Mouse (Mus musculus) fibroblast of lung, adult 2 months (primary cell): ENCODE results near the gene Dqx1.

Source experiments
- DNase-seq: peaks from one replicate; pipeline ENCODE4 v3.0.0-alpha.2; 2011; ENCODE audit warnings: low read depth

Dqx1 gene

DNA sequence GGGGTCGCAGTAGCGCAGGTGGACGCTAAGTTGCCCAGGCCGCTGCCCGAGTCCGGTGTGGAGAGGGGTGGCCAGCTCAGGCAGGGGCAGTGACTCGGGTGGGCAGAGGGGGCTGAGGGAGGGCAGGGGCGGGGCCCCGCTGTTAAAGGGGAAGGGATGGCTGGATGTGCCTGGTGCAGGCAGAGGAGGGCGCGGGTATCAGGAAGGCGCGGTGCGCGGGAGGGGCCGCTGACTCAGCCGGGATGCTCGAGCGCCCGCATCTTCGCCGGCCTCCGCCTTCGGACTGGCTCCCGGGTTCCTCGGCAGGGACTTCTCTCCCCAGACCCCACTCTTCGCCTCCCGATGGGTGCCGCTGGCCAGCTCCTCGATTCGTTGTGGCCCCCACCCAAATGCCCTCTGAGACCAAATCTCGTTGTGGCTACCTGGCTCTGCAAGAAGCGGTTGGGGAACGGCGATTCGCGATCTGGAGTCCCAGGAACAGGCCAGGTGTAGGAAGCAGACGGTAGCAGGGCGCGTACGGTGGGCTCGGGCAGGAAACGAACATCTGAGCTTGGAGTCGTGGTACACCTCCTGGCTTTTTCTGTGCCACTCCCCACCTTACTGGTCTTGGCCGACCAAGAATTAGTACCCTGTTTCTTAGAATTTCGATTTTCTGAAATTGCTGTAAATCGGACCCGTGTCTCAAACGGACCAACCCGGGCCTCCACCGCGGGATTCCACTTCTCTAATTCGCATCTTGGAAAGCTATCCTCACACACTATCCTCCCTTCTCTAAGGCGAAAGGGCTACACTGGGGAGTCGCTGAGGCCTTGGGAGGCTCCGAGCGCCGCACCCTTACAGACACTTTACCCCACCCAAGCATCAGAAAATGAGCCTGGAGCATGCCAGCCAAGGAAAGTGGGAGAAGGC is 12.9 kb downstream of the Dqx1 start:
- DNase-seq, result no peak

DNA sequence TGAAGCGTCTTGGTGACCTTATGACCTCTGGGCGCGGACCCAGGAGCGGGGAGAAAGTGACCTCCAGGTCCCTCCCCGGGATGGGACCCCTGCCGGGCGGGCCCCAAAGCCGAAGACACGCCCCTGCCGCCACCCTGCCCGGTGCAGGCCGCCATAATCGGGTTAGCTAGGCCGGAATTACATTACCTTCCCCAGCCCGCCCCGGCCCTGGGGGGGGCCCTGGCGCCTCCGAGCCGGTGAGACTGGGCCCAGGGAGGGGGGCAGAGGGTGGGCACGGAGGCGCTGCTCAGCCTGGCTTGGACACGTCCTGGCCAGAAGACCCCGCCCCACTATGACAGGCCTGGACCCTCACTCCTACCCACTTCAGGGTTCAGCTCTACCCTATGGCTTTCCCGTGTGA is 13.6 kb downstream of the Dqx1 start:
- no peak for DNase-seq

DNA sequence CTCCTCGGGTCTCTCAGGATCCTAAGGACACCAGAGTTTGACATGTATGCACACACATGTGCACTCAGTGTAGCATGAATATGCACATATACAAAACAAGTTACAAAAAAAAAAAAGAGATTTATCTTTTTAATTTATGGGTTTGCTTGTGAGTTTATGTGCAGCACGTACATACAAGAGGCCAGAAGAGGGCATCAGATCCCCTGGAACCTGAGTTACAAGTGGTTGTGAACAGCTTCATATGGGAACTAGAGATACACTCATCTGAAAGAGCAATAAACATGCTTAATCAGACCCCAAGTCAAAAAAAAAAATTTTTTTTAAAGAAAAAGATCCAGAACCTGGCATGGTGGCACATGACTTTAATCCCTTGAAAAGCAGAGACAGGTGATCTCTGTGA is 17.3 kb downstream of the Dqx1 start:
- DNase-seq, result no peak

DNA sequence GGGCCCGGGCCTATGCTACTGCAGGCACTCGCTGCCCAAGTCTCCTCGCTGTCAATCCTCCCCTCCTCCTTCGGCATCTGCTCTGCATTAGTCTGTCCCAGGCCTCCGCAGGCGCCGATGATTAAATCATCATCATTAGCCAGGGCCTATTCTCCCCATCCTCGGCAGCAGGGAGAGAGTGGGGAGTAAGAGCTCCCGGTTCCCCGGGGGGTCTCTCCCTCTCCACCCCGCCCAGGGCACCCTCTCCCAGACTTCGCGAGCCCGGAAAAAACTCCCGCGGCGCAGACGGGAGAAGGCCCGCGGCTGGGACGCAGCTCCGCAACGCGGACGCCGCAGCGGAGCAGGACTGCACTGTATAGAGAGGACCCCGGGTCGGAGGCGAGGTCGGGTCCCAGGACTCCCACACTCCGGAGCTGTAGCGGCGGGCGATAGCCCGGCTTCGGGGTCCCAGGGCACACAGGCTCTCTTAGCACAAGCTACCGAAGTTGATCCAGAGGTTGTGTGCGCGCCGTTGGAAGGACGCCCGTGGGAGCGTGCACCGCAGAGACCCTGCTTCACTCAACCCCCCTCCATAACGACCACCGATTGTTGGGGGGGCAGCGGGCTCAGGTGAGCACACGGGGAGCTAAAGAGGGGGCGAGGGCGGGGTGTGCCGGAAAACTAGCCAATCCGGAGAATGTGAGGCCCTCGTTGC is 20.1 kb downstream of the Dqx1 start, which contains the start of gene Pcgf1:
Gene Pcgf1 (plus strand): TSS at position 240 of the 694 bp plus-strand sequence.
- peak; percentile 15 for DNase-seq

DNA sequence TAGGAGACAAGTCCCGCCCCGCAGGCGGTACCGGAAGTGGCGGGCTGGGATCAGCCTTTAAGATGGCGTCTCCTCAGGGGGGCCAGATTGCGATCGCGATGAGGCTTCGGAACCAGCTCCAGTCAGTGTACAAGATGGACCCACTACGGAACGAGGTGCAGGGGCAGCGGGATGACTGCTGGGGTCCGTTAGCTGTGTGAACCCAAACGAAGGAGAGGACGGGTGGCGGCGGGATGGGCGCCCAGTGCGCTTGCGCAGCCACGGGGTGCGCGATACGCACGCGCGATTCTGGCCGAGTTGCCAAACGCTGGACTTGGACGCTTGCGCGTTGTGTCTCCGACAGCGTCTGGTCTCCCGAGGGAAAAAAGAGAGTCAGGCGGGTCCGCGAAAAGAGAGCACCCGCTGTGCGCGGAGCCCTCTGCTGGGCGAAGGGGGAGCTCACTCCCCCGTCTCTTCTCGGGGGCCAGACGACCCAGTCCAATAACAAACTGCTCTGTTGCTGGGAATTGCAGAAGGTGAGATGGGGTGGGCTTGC is 20.7 kb downstream of the Dqx1 start:
- peak; percentile 89 for DNase-seq

DNA sequence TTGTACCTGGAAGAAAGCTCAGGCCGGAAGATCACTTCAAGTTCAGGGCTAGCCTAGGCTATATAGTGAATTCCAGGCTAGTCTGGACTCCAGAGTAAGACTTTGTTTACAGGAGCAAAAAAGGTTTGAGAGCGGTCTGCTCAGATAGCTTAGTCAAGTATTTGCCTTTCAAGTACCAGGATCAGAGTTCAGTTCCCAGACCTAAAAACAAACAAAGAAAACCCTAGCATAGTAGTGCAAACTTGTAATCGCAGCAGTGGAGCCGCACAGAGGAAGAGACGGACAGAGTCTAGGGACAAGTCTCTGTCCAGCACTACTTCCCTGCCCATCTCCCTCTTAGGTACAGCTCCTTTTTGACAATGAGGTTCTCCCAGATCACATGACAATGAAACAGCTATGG is 22.6 kb downstream of the Dqx1 start:
- DNase-seq, result no peak

DNA sequence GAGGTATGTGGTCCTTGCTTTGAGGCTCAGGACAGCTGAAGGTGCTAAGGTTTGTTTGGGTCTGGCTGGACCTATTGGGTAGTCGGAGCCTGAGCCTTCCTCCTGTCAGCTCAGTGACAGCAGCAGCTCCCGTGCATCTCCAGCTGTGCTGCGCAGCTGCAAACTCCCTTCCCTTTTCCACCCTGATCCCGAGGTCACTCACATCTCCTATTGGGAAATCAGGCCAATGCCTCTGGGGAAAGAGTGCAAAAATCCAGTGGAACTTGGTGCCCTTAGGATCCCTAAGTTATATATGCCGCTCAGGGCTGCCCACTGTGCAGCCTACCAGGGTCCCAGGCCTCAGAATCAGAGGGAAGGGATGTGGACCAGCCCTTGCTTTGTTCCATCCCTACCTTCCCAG is 25.9 kb downstream of the Dqx1 start:
- no peak for DNase-seq

DNA sequence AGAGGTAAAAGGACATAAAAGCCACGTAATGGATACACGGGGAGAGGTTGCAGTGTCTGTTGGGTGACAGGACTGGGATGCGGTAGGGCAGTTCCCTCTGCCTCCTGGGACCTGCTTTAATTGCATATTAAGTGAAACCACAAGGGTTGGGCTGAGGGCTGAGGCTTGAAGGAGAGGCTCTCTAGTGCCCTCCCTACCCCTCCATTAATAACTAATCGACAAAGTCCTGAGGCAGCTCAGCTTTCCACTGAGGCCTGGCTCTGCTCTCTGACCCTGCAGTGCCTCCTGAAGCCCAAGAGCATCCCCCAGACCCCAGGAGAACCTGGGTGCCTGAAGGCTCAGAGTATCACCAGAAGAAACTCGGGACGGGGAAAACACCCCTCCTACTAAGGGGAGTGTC is 26.8 kb downstream of the Dqx1 start:
- no peak for DNase-seq

DNA sequence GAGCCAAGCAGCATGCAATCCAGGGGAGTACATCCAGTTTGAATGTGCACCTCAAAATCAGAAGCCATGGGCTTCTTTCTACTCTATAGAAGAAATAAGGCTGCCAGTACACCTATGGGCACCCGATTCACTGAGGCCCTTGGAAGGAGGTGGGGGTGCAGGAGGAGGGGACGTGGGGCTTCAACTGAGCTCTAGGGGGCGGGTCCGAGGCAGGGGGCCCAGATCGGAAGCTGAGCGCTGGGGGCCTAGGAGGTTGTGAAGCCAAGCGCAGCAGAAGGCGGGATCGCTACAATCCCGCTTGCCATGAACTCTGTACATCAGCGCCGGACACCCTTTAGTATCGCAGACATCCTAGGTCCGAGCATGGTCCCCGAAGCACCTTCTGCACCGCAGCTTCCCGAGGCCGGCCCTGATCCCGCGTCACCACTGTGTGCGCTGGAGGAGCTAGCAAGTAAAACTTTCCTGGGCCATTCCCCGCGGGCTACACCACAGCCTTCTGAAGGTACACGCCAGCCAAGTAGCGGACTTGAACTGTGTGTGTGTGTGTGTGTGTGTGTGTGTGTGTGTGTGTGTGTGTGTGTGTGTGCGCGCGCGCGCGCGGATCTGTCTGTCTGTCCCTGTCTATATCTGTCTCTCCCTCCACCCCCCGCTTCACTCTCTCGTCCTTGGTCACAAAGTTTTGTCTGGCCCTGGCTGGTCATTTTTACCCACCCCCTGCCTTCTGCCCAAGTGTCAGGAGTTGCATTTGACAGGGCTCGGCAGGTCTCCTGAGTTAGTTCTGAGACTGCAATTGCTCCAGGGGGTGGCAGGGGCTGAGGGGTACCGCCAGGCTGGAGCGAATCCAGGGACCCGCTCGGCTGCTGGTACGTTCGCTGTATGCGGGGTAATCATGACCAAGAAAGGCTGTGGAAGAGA is 28.7 kb downstream of the Dqx1 start, which contains the start of gene Lbx2:
Gene Lbx2 (plus strand): TSS at position 247 of the 915 bp plus-strand sequence.
- no peak for DNase-seq

DNA sequence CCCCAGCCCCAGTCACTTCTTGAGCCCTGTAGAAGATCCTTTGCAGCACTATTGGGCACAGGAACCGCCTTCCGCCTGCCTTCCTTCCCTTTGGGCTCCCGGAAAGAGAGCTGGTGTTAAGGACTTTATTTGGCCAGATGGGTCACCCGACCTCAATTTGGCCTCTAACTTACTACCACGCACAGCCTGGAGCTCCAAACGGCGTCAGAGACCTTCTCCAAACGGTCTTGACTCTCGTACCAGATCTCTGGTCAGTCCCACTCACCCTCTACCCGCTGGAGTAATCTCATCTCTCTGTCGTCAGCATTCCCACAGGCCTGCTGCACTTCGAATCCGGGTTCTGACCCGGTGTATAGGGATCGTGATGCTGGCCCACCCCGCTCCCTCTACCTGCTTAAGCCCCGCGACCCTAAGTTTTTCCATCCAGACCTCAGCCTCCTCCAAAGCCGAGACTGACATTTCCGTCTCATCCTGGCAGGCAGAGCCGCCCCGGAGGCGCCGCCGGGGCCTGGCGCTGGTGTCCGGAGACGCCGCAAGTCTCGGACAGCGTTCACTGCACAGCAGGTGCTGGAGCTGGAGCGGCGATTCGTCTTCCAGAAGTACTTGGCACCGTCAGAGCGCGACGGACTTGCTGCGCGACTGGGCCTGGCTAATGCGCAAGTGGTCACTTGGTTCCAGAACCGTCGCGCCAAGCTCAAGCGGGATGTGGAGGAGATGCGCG is 29.7 kb downstream of the Dqx1 start:
- DNase-seq, result no peak

DNA sequence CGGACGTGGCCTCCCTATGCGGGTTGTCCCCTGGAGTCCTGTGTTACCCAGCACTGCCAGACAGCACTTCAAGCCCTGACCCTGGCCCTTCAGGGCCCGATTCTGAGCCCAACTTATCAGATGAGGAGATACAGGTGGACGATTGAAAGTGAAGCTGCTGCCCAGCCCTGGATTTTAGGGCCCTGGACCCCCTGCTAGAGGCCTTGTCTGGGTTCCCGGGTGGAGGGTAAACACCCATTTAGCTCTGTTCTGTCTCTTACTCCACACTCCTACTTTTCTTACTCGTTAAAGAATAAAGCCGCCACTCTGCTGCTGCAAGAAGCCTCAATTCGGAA is 30.2 kb downstream of the Dqx1 start:
- DNase-seq, result no peak

DNA sequence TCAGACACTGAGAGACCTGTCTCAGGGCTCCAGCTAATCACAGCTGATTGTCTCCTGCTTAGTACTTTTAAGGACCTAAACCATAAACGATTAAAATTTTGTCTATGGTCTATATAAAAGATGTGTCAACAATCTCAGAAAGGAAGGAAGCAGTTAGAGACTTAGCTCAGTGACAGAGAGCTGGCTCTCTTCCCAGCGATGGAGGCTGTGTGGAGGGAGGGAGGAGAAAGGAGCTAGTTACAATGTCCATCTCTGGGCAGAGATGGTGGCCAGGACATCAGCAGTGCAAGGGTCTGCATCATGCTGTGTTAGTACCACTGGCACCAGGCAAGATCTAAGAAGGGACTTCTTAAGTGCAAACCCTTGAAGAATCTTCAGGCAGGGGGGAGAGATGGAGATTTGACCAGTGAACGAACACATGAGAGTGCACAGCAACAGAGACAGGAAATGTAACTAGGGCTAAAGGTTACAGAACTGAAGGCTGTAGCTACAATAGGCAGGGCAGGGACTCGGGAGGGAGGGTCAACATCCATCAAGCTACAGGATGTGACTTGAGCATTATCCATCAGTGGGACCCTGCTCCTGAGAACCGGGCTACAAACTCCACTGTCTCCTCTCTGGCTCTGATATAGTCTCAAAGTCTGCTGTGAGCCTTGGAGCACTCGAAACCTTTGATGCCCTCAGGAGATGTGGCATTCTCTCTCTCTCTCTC is 34.9 kb downstream of the Dqx1 start:
- DNase-seq, result no peak

DNA sequence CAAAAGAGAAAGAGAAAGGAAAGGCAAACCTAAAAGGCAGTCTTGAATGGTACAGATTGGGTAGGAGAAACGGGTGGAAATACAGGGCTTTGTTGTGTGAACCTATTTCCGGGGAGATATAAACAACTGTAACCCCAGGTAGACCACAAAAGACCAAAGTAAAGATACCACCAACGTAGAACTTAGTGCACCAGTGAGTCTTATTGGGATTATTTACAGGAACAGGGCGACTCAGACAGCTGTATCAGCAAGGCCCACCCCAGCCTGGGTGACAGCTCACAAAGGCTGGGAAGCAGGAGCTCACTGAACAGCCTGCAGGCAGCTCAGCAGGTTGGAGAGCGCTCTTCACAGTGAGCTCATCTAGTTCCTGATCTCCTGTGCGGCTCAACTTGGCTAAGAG is 38.3 kb downstream of the Dqx1 start:
- DNase-seq, result no peak

DNA sequence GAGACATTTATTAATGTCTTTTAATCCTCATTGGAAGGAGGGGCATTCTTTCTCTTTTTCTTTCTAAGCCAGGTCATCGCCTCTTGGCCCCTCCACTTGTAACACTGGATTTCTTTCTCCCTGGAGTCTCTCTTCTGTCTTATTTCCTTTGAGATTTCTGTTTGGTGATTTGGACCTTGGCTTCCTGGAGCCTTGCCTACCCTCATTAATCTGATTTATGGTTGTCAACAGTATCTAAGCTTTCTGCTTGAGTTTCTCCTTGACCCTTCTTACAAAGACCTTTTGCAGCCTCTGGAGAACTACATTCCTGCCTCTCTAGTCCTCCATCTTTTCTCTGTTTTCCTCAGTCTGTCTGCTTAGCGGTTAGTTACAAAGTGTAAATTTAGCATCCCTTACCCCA is 40.8 kb downstream of the Dqx1 start:
- DNase-seq, result no peak

DNA sequence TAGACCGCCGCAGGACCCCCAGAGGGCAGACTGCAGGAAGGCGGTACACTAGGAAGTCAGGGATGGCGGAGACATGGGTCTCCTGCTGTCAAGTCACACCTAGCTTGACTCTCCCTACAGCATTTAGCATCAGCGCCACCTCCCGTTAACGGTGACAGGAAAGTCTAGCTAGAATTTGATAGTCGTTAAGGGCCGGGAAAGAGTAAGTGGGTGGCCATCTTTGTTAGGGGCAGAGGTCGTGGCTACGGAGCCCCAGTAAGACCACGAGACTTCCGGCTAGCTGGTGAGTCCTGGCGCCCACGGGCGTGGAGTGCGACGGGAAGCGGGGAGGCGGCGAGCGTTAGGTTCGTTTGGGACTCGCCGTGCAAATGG is 43.7 kb downstream of the Dqx1 start, which contains the start of the genes Ccdc142 and Gm42688:
Gene Ccdc142 (plus strand): TSS at position 286 of the 372 bp plus-strand sequence.
Gene Gm42688 (plus strand): TSS at position 302 of the 372 bp plus-strand sequence.
- peak; percentile 76 for DNase-seq

DNA sequence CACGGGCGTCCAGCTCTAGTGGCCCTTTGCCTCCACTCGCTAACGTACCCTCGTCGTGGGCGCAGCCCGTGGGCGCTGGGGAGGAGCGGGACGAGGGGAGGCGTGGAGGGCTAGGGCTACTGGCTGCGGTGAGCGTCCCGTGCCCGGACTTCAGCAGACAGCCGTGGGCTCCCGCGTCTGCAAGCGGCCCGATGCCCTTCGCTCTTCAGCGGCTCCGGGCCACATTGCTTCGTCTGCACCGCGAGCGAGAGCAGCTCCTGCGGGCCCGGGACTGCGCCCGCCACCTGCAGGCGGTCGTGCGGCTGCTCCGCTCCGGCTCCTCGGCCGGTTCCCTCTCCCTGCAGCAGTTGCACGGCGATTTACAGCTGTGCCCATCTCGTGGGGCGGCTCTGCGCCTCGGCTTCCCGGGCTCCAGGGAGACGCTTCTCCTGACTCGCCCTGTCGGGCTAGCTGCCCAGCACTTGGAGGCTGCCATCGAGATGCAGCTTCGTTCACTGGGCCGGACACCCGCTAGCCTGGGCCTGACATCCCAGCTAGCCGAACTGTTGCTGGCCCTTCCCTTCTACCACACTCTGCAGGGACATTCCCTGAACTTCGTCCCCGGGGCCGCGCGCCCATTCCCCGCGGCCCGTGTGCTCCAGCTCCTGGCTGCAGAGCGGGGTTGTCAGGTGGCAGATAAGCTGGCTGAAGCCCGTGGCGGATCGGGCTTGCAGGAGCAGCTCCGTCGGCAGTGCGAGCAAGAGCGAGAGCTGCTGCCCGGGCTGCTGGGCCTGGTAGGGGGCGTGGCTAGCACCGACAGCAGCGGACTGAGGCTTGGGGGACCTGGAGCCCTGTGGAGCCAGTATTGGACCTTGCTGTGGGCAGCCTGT is 44.3 kb downstream of the Dqx1 start:
- DNase-seq, result no peak

DNA sequence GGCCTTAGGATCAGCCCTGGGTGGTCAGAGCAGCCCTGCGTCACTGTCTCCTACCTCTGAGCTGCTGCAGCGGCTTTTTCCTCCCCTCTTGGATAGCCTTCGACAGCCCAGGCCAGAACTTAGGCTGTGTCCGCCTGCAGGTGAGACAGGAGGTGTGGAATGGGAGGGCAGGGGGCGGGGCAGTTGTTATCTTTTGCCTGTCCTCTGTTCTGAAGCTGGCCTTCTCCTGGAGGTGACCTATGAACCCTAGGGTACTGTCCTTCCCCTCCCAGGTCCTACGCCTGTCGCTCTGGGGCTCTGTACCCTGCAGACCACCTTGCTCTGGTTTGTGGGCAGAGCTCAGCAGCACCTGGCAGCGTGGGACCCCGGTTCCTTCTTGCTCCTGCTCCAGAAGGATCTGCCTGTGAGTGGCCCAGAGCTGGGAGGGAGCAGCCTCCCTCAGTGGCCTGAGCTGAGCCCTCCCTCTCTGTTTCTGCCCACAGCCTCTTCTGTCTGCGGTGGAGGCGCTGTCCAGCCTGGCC is 45.5 kb downstream of the Dqx1 start:
- no peak for DNase-seq

DNA sequence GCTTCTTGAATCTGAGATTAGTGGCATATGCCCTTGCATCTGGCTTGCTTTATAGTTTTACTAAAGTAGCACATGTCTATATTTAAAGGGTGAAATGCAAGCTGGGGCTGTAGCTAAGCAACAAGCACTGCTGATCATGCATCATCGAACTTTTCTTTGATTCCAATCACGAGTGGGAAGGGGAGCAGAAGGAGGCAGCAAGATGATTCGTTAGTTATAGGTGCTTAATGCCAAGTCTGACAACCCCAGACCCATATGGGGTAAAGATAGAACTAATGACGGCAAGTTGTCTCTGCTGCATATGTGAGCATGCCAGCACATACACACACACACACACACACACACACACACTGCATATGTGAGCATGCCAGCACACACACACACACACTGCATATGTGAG is 46.5 kb downstream of the Dqx1 start:
- DNase-seq, result no peak
